Mouse (Mus musculus) neural tube, embryonic 15.5 days (tissue): ENCODE data around the gene Fkrp. TPM values are rescaled to one million over a fixed set of nuclear protein-coding genes. Genes with fewer than 3 reads are reported as not detected.

Experiments
- ATAC-seq: fragments of 200-750 bp; cut with Nextera tagmentation; 2 replicates; pipeline ENCODE4 v1.8.0; 2017; ENCODE audit warnings: mild to moderate bottlenecking, moderate TSS enrichment, moderate library complexity; ENCODE audit not compliant: low FRiP score
- H3K27ac ChIP-seq: fragments of 300-500 bp; sonication (generic); replicated peaks from 2 replicates; pipeline ENCODE4 v1.5.1; 2015; ENCODE audit warnings: mild to moderate bottlenecking, inconsistent platforms
- H3K27me3 ChIP-seq: fragments of 300-500 bp; sonication (generic); replicated peaks from 2 replicates; pipeline ENCODE4 v1.6.1; 2015; ENCODE audit warnings: inconsistent platforms
- H3K36me3 ChIP-seq: fragments of 300-500 bp; sonication (generic); 2 replicates; pipeline ENCODE4 v1.6.1; 2015; ENCODE audit warnings: inconsistent platforms
- H3K4me1 ChIP-seq: fragments of 300-500 bp; sonication (generic); 2 replicates; pipeline ENCODE4 v1.6.1; 2015; ENCODE audit warnings: inconsistent platforms
- H3K4me2 ChIP-seq: fragments of 300-500 bp; sonication (generic); 2 replicates; pipeline ENCODE4 v1.6.1; 2015; ENCODE audit warnings: inconsistent platforms, mild to moderate bottlenecking, moderate library complexity
- H3K4me3 ChIP-seq: fragments of 300-500 bp; sonication (generic); replicated peaks from 2 replicates; pipeline ENCODE4 v1.5.1; 2015; ENCODE audit warnings: mild to moderate bottlenecking, inconsistent platforms
- H3K9ac ChIP-seq: fragments of 300-500 bp; sonication (generic); replicated peaks from 2 replicates; pipeline ENCODE4 v1.6.1; 2015; ENCODE audit warnings: mild to moderate bottlenecking, inconsistent platforms
- H3K9me3 ChIP-seq: fragments of 300-500 bp; sonication (generic); replicated peaks from 2 replicates; pipeline ENCODE4 v1.6.1; 2016; ENCODE audit warnings: inconsistent platforms
- WGBS: fragments of 180-500 bp; shearing (Covaris S2); methylation state at CpG from one replicate; pipeline ENCODE4 v1.1.7; 2015; ENCODE audit warnings: mixed read lengths; 5-methylcytosine and 5-hydroxymethylcytosine counted together
- polyA plus RNA-seq: library from polyadenylated mRNA; unstranded; fragments of >200 nt; fragmentation: Nextera tagmentation; extraction: Ambion mirVana; gene quantifications from 2 replicates; pipeline ENCODE4 v1.2.1, GENCODE M21; 2015

Fkrp gene
- polyA plus RNA-seq, 1 experiment from 2014 or later, result 50.4 TPM

GRCm38 (mm10) chr7:16810920-16811648 lies 5.4 kb downstream of the Fkrp start:
- H3K9ac ChIP-seq, result peak overlapping the region; percentile 74
- H3K27me3 ChIP-seq, result no peaks in the 10 kb centered on the region
- peak overlapping the region; percentile 69 for H3K4me2 ChIP-seq
- peak overlapping the region; percentile 56 for H3K4me3 ChIP-seq
- WGBS, result 7% methylated on average over 85 of the region's 90 CpGs
- H3K36me3 ChIP-seq, result peaks cover 22% of the 10 kb centered on the region
- peak; percentile 57 for ATAC-seq
- peaks cover 66% of the 10 kb centered on the region for H3K4me1 ChIP-seq
- H3K9me3 ChIP-seq, result no peaks in the 10 kb centered on the region
- H3K27ac ChIP-seq, result peak overlapping the region; percentile 94

- peaks cover 61% of the 10 kb centered on the region for H3K4me1 ChIP-seq
- H3K9ac ChIP-seq, result peak overlapping the region; percentile 74
- ATAC-seq, result no peak
- H3K27me3 ChIP-seq, result no peaks in the 10 kb centered on the region
- H3K9me3 ChIP-seq, result no peaks in the 10 kb centered on the region
- peaks cover 22% of the 10 kb centered on the region for H3K36me3 ChIP-seq
- H3K27ac ChIP-seq, result peak overlapping the region; percentile 94
- H3K4me3 ChIP-seq, result peak overlapping the region; percentile 56
- peak overlapping the region; percentile 69 for H3K4me2 ChIP-seq
- 46% methylated on average over 28 of the region's 28 CpGs for WGBS
Measured at GRCm38 (mm10) chr7:16810399-16810919, 6.1 kb downstream of the Fkrp start.

- Histone ChIP-seq H3K9ac (0 out of 2 replicates have a peak overlapping the region, but pooled peaks have one; percentile 21), H3K36me3 (peaks cover 22% of the 10 kb centered on the region), H3K4me3 (no peak overlapping the region; the same call in 1 of the 2 replicates), H3K27ac (peak overlapping the region; percentile 94; the same call in 1 of the 2 replicates), H3K4me2 (peak overlapping the region; percentile 69), H3K4me1 (peaks cover 54% of the 10 kb centered on the region), H3K27me3 (no peaks in the 10 kb centered on the region), H3K9me3 (no peaks in the 10 kb centered on the region)
- 21% methylated on average over 10 of the region's 10 CpGs for WGBS
- 0 out of 2 replicates have a peak, but pooled peaks have one; percentile 7 for ATAC-seq
Measured at GRCm38 (mm10) chr7:16809739-16810138, 6.8 kb downstream of the Fkrp start.

GRCm38 (mm10) chr7:16808647-16809046 lies 7.9 kb downstream of the Fkrp start:
- ATAC-seq, result no peak
- Histone ChIP-seq H3K9me3 (no peaks in the 10 kb centered on the region), H3K36me3 (peaks cover 22% of the 10 kb centered on the region), H3K27ac (no peak overlapping the region), H3K27me3 (no peaks in the 10 kb centered on the region), H3K4me1 (peaks cover 43% of the 10 kb centered on the region), H3K9ac (no peak overlapping the region), H3K4me2 (no peak overlapping the region), H3K4me3 (no peak overlapping the region)
- WGBS, result 87% methylated on average over 9 of the region's 9 CpGs

GRCm38 (mm10) chr7:16807936-16808335 lies 8.6 kb downstream of the Fkrp start:
- no peak for ATAC-seq
- Histone ChIP-seq H3K4me1 (peaks cover 36% of the 10 kb centered on the region), H3K36me3 (peaks cover 22% of the 10 kb centered on the region), H3K4me3 (no peak overlapping the region), H3K27me3 (no peaks in the 10 kb centered on the region), H3K4me2 (no peak overlapping the region), H3K9ac (no peak overlapping the region), H3K27ac (no peak overlapping the region), H3K9me3 (no peaks in the 10 kb centered on the region)
- 88% methylated on average over 9 of the region's 9 CpGs for WGBS

GRCm38 (mm10) chr7:16804409-16805028 lies 12.0 kb downstream of the Fkrp start:
- Histone ChIP-seq H3K27ac (no peak overlapping the region), H3K4me2 (no peak overlapping the region), H3K9me3 (no peaks in the 10 kb centered on the region), H3K4me1 (peaks cover 3% of the 10 kb centered on the region), H3K9ac (no peak overlapping the region), H3K36me3 (peaks cover 22% of the 10 kb centered on the region), H3K27me3 (no peaks in the 10 kb centered on the region), H3K4me3 (no peak overlapping the region)
- 36% methylated on average over 8 of the region's 8 CpGs for WGBS
- ATAC-seq, result no peak

- no peaks in the 10 kb centered on the region for H3K27me3 ChIP-seq
- H3K9me3 ChIP-seq, result no peaks in the 10 kb centered on the region
- H3K27ac ChIP-seq, result no peak overlapping the region
- 94% methylated on average over 5 of the region's 5 CpGs for WGBS
- H3K9ac ChIP-seq, result no peak overlapping the region
- no peaks in the 10 kb centered on the region for H3K36me3 ChIP-seq
- no peak overlapping the region for H3K4me3 ChIP-seq
- no peak for ATAC-seq
- no peaks in the 10 kb centered on the region for H3K4me1 ChIP-seq
- no peak overlapping the region for H3K4me2 ChIP-seq
Measured at GRCm38 (mm10) chr7:16794886-16795285, 21.6 kb downstream of the Fkrp start.

GRCm38 (mm10) chr7:16793010-16793725 lies 23.4 kb downstream of the Fkrp start:
- no peak for ATAC-seq

GRCm38 (mm10) chr7:16792316-16792715 lies 24.2 kb downstream of the Fkrp start:
- H3K9ac ChIP-seq, result no peak overlapping the region

More at GRCm38 (mm10) chr7:16793010-16793725, 23.4 kb downstream of the Fkrp start:
- Histone ChIP-seq H3K4me1 (no peaks in the 10 kb centered on the region), H3K4me3 (no peak overlapping the region), H3K9ac (no peak overlapping the region), H3K4me2 (no peak overlapping the region), H3K27me3 (no peaks in the 10 kb centered on the region), H3K27ac (no peak overlapping the region), H3K36me3 (no peaks in the 10 kb centered on the region), H3K9me3 (no peaks in the 10 kb centered on the region)
- WGBS, result 92% methylated on average over 19 of the region's 19 CpGs

GRCm38 (mm10) chr7:16785541-16786083 lies 30.9 kb downstream of the Fkrp start:
- WGBS, result 67% methylated on average over 8 of the region's 8 CpGs
- ATAC-seq, result no peak
- Histone ChIP-seq H3K4me3 (no peak overlapping the region), H3K4me1 (peaks cover 43% of the 10 kb centered on the region), H3K27ac (no peak overlapping the region), H3K9me3 (no peaks in the 10 kb centered on the region), H3K4me2 (no peak overlapping the region), H3K27me3 (0 out of 2 replicates have a peak, but pooled peaks cover 9% of the 10 kb centered on the region), H3K36me3 (no peaks in the 10 kb centered on the region), H3K9ac (no peak overlapping the region)

More at GRCm38 (mm10) chr7:16792316-16792715, 24.2 kb downstream of the Fkrp start:
- no peak overlapping the region for H3K27ac ChIP-seq
- H3K27me3 ChIP-seq, result no peaks in the 10 kb centered on the region
- WGBS, result 85% methylated on average over 5 of the region's 5 CpGs
- H3K4me2 ChIP-seq, result no peak overlapping the region
- H3K36me3 ChIP-seq, result no peaks in the 10 kb centered on the region
- no peaks in the 10 kb centered on the region for H3K9me3 ChIP-seq
- no peak for ATAC-seq
- no peak overlapping the region for H3K4me3 ChIP-seq
- H3K4me1 ChIP-seq, result no peaks in the 10 kb centered on the region

GRCm38 (mm10) chr7:16784498-16784976 lies 32.0 kb downstream of the Fkrp start:
- no peak overlapping the region for H3K27ac ChIP-seq
- H3K27me3 ChIP-seq, result 0 out of 2 replicates have a peak, but pooled peaks cover 9% of the 10 kb centered on the region
- H3K9ac ChIP-seq, result no peak overlapping the region
- no peak overlapping the region for H3K4me2 ChIP-seq
- WGBS, result 65% methylated on average over 10 of the region's 10 CpGs
- ATAC-seq, result no peak
- H3K36me3 ChIP-seq, result no peaks in the 10 kb centered on the region
- no peak overlapping the region for H3K4me3 ChIP-seq
- no peaks in the 10 kb centered on the region for H3K9me3 ChIP-seq
- H3K4me1 ChIP-seq, result peaks cover 43% of the 10 kb centered on the region
